Mouse (Mus musculus) midbrain, embryonic 16.5 days (tissue): ENCODE measurements around the gene Hsp90b1. TPM values are rescaled to one million over a fixed set of nuclear protein-coding genes. Genes with fewer than 3 reads are reported as not detected.
A peak's percentile ranks its signal among the peaks of the same experiment; 100 is the strongest.

Experiments
- ATAC-seq: fragments of 200-750 bp; cut with Nextera tagmentation; 2 replicates; pipeline ENCODE4 v1.8.0; 2017; ENCODE audit warnings: moderate TSS enrichment
- H3K27ac ChIP-seq: fragments of 300-500 bp; sonication (generic); 2 replicates; pipeline ENCODE4 v1.5.1; 2014; ENCODE audit warnings: mild to moderate bottlenecking, low read length, mixed read lengths
- H3K27me3 ChIP-seq: fragments of 300-500 bp; sonication (generic); 2 replicates; pipeline ENCODE4 v1.6.1; 2014; ENCODE audit warnings: low read depth, low read length, mixed read lengths; ENCODE audit not compliant: control insufficient read depth, insufficient read depth
- H3K36me3 ChIP-seq: fragments of 300-500 bp; sonication (generic); 2 replicates; pipeline ENCODE4 v1.6.1; 2014; ENCODE audit warnings: mild to moderate bottlenecking, low read length, moderate library complexity, mixed read lengths; ENCODE audit not compliant: control insufficient read depth, insufficient read depth
- H3K4me1 ChIP-seq: fragments of 300-500 bp; sonication (generic); 2 replicates; pipeline ENCODE4 v1.6.1; 2014; ENCODE audit warnings: mild to moderate bottlenecking, low read length, mixed read lengths; ENCODE audit not compliant: control insufficient read depth, insufficient read depth
- H3K4me2 ChIP-seq: fragments of 300-500 bp; sonication (generic); 2 replicates; pipeline ENCODE4 v1.6.1; 2014; ENCODE audit warnings: mild to moderate bottlenecking, low read length, mixed read lengths
- H3K4me3 ChIP-seq: fragments of 300-500 bp; sonication (generic); 2 replicates; pipeline ENCODE4 v1.5.1; 2014; ENCODE audit warnings: low read depth, mild to moderate bottlenecking, low read length, moderate library complexity, mixed read lengths
- H3K9ac ChIP-seq: fragments of 300-500 bp; sonication (generic); 2 replicates; pipeline ENCODE4 v1.6.1; 2014; ENCODE audit warnings: low read depth, low read length, mixed read lengths
- H3K9me3 ChIP-seq: fragments of 300-500 bp; sonication (generic); replicated peaks from 2 replicates; pipeline ENCODE4 v1.6.1; 2014; ENCODE audit warnings: mild to moderate bottlenecking, low read length, mixed read lengths; ENCODE audit not compliant: control insufficient read depth, poor library complexity, severe bottlenecking
- WGBS: fragments of 180-500 bp; shearing (Covaris S2); extraction: QIAGEN DNeasy Blood & Tissue Kit; methylation state at CpG from one replicate; pipeline ENCODE4 v1.1.7; 2014; 5-methylcytosine and 5-hydroxymethylcytosine counted together
- polyA plus RNA-seq: library from polyadenylated mRNA; unstranded; fragments of >200 nt; fragmentation: Nextera tagmentation; extraction: Ambion mirVana; gene quantifications from 2 replicates; pipeline ENCODE4 v1.2.1, GENCODE M21; 2015

Hsp90b1 gene
- polyA plus RNA-seq = 286 and 330 TPM in 2 replicates

GRCm38 (mm10) chr10:86705318-86705921, at the start of gene Hsp90b1, which contains the start of gene Ttc41:
TSS of gene Hsp90b1 (minus strand) at chr10:86705509.
TSS of gene Ttc41 (plus strand) at chr10:86705811.
- H3K9me3 ChIP-seq = no peaks in the 10 kb centered on the region

GRCm38 (mm10) chr10:86744306-86744705, 39.0 kb upstream of the Hsp90b1 start:
- H3K27me3 ChIP-seq = no peaks in the 10 kb centered on the region
- ATAC-seq = no peak
- H3K9ac ChIP-seq = no peak overlapping the region
- H3K9me3 ChIP-seq = no peaks in the 10 kb centered on the region
- H3K27ac ChIP-seq = no peak overlapping the region
- no peaks in the 10 kb centered on the region for H3K36me3 ChIP-seq
- no peaks in the 10 kb centered on the region for H3K4me1 ChIP-seq
- no peak overlapping the region for H3K4me2 ChIP-seq
- no peak overlapping the region for H3K4me3 ChIP-seq
- 88% methylated on average over 7 of the region's 7 CpGs for WGBS

More at GRCm38 (mm10) chr10:86705318-86705921, at the start of gene Hsp90b1, which contains the start of gene Ttc41:
- under 1% methylated on average over 50 of the region's 51 CpGs for WGBS
- H3K4me3 ChIP-seq = peak within 1 kb of the TSS; percentile 59
- H3K27me3 ChIP-seq = no peaks in the 10 kb centered on the region
- peaks cover 13% of the 10 kb centered on the region for H3K36me3 ChIP-seq
- H3K4me1 ChIP-seq = peaks cover 38% of the 10 kb centered on the region
- peak; percentile 98 for ATAC-seq
- H3K4me2 ChIP-seq = peak within 1 kb of the TSS; percentile 88
- peak within 1 kb of the TSS; percentile 75 for H3K9ac ChIP-seq
- peak within 1 kb of the TSS; percentile 95 for H3K27ac ChIP-seq

DNA sequence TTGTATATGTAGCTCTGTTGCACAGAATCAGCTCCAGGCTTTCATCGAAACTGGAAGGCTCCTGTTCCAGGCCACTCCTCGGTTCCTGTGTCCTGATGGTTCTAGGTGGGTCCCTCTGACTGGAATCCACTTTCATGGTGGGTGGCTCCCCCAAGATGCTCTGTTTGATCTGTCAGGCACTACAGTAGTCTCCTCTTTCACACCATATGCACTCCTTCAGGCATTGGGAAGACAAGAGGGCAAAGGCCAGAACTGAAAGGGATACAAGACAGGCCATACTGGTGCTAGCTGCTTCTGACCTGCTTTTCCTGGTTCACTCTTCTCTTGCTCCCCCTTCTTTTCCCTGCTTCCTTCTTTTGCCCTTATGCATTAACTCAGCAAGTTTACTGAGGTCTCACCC, 37.6 kb upstream of the Hsp90b1 start:
- no peak for ATAC-seq
- 89% methylated on average over 2 of the region's 2 CpGs for WGBS

DNA sequence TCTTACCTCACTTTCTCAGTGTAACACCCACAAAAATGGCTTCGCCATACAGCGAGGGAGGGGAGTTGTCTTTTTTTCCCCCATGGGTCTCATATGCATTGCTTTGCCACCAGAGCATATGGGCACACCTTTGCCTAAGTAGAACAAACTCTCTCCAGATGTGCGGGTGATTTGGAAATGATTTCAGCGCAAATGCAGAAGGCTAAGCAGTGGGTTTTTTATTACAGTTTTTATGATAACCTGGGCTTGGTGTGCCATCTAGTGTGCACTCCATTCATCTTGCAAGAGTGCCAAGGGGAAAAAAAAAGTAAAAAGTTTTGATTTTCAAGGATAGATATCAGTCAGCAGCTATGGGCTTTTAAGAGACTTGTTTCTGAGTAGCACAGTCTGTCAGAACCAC, 29.7 kb upstream of the Hsp90b1 start:
- no peak overlapping the region for H3K27ac ChIP-seq
- H3K4me2 ChIP-seq = no peak overlapping the region
- no peaks in the 10 kb centered on the region for H3K27me3 ChIP-seq
- 0 out of 2 replicates have a peak, but pooled peaks cover 2% of the 10 kb centered on the region for H3K4me1 ChIP-seq
- no peak overlapping the region for H3K4me3 ChIP-seq
- whole genome bisulfite sequencing = 84% methylated on average over 4 of the region's 4 CpGs
- no peak for ATAC-seq
- no peaks in the 10 kb centered on the region for H3K9me3 ChIP-seq
- H3K36me3 ChIP-seq = no peaks in the 10 kb centered on the region
- no peak overlapping the region for H3K9ac ChIP-seq

More for the DNA sequence above, 37.6 kb upstream of the Hsp90b1 start:
- Histone ChIP-seq H3K4me3 (no peak overlapping the region), H3K9me3 (no peaks in the 10 kb centered on the region), H3K4me1 (no peaks in the 10 kb centered on the region), H3K4me2 (no peak overlapping the region), H3K36me3 (no peaks in the 10 kb centered on the region), H3K27me3 (no peaks in the 10 kb centered on the region), H3K27ac (no peak overlapping the region), H3K9ac (no peak overlapping the region)

DNA sequence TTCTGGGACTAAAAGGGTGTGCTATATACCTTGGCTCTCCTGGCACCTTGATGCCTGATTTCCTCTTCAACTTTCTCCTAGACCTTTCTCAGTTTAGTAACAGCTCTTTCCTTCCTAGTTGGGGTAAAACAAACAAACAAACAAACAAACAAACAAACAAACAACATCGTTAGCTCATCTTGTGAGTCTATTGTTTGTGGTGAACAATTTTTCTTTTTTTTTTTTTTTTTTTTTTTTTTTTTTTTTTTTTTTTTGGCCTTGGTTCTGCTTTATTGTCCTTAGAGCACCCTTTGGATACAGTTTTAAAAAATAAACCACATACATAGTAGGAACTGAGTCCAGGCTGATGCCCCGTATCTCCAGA, 26.2 kb upstream of the Hsp90b1 start:
- Histone ChIP-seq H3K9me3 (no peaks in the 10 kb centered on the region), H3K4me2 (no peak overlapping the region), H3K27ac (no peak overlapping the region), H3K4me1 (peaks cover 6% of the 10 kb centered on the region; the same call in 1 of the 2 replicates), H3K9ac (no peak overlapping the region), H3K36me3 (no peaks in the 10 kb centered on the region), H3K27me3 (no peaks in the 10 kb centered on the region), H3K4me3 (no peak overlapping the region)
- 65% methylated on average over 2 of the region's 2 CpGs for WGBS
- no peak for ATAC-seq

DNA sequence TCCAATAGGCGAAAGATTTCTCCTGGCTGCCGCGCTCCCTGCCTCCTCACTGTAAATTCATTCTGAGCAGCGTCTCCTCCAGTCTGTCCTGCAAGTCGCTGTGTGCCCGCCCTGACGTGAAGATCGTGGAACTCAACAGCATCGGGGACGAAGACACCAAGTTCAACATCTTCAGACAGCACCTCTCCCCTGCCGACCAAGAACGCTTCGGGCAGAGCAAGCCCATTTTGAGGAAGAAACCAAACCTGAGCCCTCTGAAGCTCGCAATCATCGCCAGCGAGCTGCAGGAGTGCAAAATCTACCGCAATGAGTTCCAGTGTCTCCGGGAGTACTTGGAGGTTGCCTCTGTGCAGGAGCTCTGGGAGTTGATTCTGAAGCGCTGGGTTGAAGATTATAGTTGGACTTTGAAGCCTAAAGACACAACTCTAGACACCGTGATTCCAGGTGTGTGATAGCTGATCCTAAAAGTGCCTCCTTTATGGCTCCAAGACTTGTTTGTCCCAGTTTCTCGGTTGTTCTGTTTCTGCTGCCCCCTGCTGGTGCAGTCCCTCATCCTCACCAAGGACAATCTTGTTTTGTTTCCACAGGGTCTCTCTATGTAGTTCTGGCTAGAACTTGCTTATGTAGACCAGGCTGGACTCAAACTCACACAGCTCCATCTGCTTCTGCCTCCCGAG, 25.7 kb upstream of the Hsp90b1 start:
- H3K9ac ChIP-seq = peak overlapping the region; percentile 66
- peaks cover 6% of the 10 kb centered on the region; the same call in 1 of the 2 replicates for H3K4me1 ChIP-seq
- H3K9me3 ChIP-seq = no peaks in the 10 kb centered on the region
- H3K4me3 ChIP-seq = peak overlapping the region; percentile 39
- ATAC-seq = peak; percentile 49
- H3K4me2 ChIP-seq = peak overlapping the region; percentile 75
- WGBS = 9% methylated on average over 22 of the region's 22 CpGs
- H3K36me3 ChIP-seq = no peaks in the 10 kb centered on the region
- 0 out of 2 replicates have a peak overlapping the region, but pooled peaks have one; percentile 22 for H3K27ac ChIP-seq
- H3K27me3 ChIP-seq = no peaks in the 10 kb centered on the region

GRCm38 (mm10) chr10:86728176-86728575, 22.9 kb upstream of the Hsp90b1 start:
- Histone ChIP-seq H3K4me1 (peaks cover 6% of the 10 kb centered on the region; the same call in 1 of the 2 replicates), H3K27me3 (no peaks in the 10 kb centered on the region), H3K9me3 (no peaks in the 10 kb centered on the region), H3K4me2 (peak overlapping the region; percentile 67; the same call in 1 of the 2 replicates), H3K27ac (no peak overlapping the region), H3K36me3 (no peaks in the 10 kb centered on the region), H3K9ac (no peak overlapping the region), H3K4me3 (no peak overlapping the region)
- WGBS = 88% methylated on average over 3 of the region's 3 CpGs
- ATAC-seq = no peak

DNA sequence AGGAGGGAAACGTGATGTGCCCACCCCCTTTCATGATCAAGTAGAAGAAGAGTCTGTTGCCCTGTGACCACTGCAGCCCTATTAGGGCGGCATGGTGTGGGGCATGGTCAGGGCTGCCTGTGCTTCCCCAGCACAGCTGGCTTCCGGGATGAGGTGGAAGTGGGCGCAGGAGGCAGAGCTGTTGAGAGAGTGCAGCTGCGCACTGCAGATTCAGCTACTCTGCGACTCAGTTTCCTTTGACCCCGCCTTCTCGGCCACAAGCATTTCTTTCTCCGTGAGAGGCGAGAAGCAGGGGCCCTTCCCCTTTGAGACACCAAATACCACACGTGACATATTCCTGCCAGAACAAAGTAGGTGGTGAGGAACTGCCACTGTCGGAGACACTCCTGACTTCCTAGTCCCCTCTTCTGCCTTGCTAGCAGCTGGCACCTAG, 22.3 kb upstream of the Hsp90b1 start:
- Histone ChIP-seq H3K27ac (peak overlapping the region; percentile 65; the same call in 1 of the 2 replicates), H3K9ac (peak overlapping the region; percentile 61), H3K9me3 (no peaks in the 10 kb centered on the region), H3K4me1 (peaks cover 6% of the 10 kb centered on the region; the same call in 1 of the 2 replicates), H3K4me2 (peak overlapping the region; percentile 67), H3K4me3 (peak overlapping the region; percentile 33), H3K27me3 (no peaks in the 10 kb centered on the region), H3K36me3 (no peaks in the 10 kb centered on the region)
- WGBS = 5% methylated on average over 12 of the region's 12 CpGs
- ATAC-seq = peak; percentile 87

- 71% methylated on average over 3 of the region's 3 CpGs for WGBS
- Histone ChIP-seq H3K9me3 (no peaks in the 10 kb centered on the region), H3K4me1 (no peaks in the 10 kb centered on the region), H3K4me2 (no peak overlapping the region), H3K27me3 (no peaks in the 10 kb centered on the region), H3K9ac (no peak overlapping the region), H3K27ac (no peak overlapping the region), H3K36me3 (no peaks in the 10 kb centered on the region), H3K4me3 (no peak overlapping the region)
- no peak for ATAC-seq
Observed at GRCm38 (mm10) chr10:86712156-86712555, 6.8 kb upstream of the Hsp90b1 start.
